Mouse (Mus musculus) left cerebral cortex, adult 11 months (tissue): ENCODE measurements at regions not wholly inside any gene's neighbourhood (a gene's known extent, or its start where the extent isn't known, plus 50 kb on each side); places are given as distances from the start of the nearest gene placed in this dataset.

Experiments used
- DNase-seq: peaks from one replicate; pipeline ENCODE4 v3.0.0; 2022; ENCODE audit warnings: low spot score

- no peak for DNase-seq
These were observed 160.0 kb upstream of the Gjb5 start for GRCm38 (mm10) chr4:127517978-127518377.

DNA sequence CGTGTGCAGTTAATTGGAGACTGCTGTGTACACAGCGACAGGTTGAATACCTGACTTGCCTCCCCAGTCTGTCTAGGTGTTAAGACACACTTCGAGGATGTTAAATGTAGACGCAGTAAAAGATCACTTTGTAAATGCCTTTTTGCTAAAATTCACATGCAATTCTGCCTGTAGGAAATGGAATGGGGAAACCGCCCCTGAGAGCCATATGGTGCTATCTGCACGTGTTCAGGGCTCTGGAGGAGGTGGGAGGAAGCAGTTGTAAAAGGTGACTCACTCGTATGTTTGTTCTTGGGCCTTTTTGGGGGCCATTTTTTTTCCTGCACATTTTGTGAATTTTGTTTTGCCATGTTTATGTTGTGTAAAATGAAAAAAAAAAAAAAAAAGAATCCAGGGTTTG is 159.6 kb upstream of the Gjb5 start:
- DNase-seq: peak; percentile 36

DNA sequence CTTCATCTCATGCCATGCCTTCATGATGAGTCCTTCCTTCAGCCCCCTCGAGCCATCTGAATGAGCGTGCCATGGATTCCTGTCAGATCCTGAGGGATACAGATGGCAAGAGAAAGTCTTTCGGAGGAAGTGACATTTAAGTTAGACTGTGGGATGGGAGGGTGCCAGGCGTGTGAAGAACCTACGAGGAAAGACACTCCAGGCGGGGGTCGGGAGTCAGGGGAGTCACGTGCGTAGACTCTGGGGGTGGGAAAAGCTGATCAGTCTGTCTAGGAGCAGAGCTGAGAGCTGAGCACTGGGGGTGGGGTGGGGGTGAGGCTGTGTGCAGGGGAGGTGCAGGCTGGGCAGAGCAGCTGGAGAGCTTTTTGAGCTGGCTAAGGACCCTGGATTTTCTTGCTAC is 152.0 kb upstream of the Gjb5 start:
- DNase-seq: peak; percentile 35

DNA sequence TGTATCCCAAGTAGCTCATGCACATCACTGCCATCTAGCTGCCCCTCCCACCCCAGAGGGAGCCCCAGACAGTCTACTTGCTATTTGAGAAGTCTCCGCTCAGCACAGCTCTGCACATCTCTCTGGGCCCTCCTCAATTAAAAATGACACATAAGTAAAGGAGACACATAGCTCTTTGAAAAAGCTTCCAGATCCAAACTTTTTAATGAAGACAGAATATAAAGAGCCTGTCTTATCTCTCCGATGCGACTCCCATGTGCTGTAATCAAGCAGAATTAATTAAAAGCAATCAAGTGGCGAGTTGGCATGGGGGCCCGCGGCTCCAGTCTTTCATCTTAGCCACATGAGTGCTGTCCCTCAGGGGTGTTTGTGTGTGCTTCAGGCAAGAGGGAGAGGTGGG is 144.6 kb upstream of the Gjb5 start:
- no peak for DNase-seq

DNA sequence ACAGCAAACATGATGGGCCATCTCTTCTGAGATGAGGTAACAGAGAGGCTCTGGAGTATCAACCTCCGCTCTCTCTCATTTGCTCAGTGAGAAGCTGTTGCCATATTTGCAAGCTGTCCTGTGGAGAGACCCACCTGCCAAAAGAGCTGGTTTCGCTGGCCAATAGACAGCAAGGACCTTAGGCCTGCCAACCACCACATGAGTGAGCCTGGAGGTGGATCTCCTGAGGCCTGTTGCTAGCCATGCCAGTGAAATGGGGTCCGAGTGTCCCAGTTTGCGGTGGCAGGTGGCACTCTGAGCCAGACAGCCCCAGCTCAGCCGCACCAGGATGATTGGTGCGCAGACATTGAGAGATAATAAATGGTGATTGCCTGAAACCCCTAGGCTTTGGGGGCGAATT is 143.9 kb upstream of the Gjb5 start:
- no peak for DNase-seq

DNA sequence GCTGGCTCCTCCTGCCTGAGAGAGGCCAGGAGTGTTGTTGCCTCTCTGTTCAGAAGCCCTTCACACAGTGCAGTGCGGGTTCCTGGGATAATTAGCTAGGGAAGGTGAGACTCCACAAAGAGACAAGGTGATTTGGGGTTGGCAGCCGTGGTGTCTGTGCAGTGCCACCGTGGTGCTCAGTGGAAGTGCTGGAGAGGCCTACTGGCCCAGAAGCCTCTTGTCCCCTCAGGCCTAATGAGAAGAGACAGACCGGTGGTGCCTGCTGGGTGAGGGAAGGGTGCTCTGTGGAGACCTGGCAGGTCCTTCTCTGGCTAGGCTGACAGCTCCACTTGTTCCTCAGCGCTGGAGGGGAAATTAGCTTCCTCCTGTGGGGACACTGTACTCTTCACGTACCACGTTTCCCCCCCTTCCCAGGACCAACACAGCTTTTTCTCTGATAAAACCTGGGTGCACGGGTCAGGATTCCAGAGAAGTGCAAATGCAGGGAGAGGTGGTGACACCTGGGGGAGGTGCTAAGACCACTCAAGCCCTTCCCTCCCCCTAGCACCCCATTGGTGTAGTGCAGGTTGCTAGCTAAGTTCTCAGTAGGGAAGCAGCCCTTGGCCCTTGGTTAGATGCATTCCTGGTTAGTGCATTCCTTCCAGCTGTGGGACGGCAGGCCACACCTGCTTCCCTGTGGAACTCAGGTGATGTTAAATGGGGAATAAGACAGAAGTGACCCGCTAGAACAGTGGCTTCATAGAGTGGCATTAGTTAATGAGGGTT is 129.2 kb upstream of the Gjb5 start:
- DNase-seq: no peak

GRCm38 (mm10) chr4:127485238-127485637 is 127.3 kb upstream of the Gjb5 start:
- no peak for DNase-seq

GRCm38 (mm10) chr4:127482461-127482860 is 124.5 kb upstream of the Gjb5 start:
- DNase-seq: no peak

DNA sequence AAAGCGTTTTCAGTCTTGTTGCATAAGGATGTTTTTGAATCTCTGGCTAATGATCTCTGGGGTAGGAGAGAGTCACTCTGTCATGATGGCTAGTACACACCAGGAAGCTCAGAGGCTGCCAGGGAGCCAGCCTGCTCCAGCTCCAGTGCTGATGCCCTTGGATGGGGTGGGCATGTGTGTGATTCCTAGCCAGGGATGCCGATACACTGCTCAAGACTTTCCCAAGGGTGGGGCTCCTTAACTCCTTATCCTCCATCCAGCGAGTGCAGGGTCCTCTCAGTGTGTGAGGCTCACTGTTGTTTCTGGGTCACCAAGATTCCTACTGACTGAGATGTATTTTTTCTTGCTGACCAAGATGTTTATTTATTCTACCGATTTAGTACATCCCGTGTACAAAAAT is 122.4 kb upstream of the Gjb5 start:
- no peak for DNase-seq

DNA sequence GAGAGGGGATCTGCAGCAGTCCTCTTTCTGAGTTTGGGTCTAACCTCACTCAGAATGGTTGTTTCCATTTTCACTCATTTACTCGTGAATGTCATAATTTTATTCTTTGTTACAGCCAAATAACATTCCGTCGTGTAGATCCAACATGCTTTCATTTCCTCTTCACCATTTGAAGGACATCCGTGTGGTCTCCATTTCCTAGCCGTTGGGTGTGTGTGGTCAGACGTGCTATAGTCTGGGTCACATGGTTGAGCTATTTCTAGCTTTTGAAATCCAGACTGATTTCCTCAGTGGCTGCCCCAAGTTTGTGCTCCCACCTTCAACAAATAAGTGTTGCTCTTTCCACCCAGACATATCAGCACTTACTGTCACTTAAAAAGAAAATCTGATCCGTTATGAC is 111.9 kb upstream of the Gjb5 start:
- DNase-seq: no peak

- no peak for DNase-seq
These were observed 96.6 kb upstream of the Gjb5 start for GRCm38 (mm10) chr4:127454511-127455119.

DNA sequence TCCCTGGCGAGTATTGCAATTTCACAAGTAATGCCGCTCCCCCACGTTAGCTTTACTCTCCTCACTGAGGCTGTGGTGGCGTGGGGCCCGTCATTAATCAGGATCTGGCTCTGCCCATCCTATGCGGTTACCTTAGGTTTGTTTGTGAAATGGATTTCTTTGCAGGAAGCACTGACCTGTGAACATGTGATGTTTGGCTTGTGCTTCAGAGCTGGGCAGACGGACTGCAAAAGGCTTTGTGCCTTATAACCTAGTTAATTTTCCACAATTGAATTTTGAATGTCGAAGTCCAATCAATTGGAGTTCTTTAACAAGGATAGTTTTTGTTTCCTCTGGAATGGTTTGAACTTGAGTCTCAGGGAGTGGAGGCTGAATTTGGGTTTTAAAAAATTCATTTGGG is 94.1 kb upstream of the Gjb5 start:
- DNase-seq: no peak

GRCm38 (mm10) chr4:127445300-127445699 is 87.3 kb upstream of the Gjb5 start:
- no peak for DNase-seq

- DNase-seq: no peak
These were observed 86.1 kb upstream of the Gjb5 start for GRCm38 (mm10) chr4:127444056-127444455.

- DNase-seq: no peak
These were observed 84.0 kb upstream of the Gjb5 start for GRCm38 (mm10) chr4:127442001-127442400.

- no peak for DNase-seq
These were observed 82.6 kb upstream of the Gjb5 start for GRCm38 (mm10) chr4:127440602-127441001.

- no peak for DNase-seq
These were observed 77.1 kb upstream of the Gjb5 start for GRCm38 (mm10) chr4:127435076-127435475.

GRCm38 (mm10) chr4:127430237-127430636 is 72.3 kb upstream of the Gjb5 start:
- DNase-seq: no peak

GRCm38 (mm10) chr4:127429748-127430147 is 71.8 kb upstream of the Gjb5 start:
- DNase-seq: no peak

DNA sequence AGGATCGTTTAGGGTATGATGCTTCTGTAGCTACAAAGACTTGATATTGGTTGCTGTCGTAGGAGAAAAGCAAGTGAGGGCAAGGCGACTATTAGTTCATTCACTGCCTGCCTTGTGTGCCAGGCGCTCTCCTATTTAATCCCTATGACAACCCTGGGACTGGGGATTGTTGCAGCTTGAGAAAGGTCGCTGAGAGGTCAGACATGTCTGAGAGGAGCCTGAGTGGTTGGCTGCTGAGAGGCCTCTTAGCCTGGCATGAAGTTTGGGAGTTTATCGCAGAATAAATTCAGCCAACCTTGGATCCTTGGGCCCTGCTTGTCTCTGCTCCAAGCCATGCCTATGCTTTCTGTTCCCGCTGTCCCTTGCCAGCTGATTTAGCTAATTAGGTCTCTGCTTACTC is 65.9 kb upstream of the Gjb5 start:
- DNase-seq: no peak

DNA sequence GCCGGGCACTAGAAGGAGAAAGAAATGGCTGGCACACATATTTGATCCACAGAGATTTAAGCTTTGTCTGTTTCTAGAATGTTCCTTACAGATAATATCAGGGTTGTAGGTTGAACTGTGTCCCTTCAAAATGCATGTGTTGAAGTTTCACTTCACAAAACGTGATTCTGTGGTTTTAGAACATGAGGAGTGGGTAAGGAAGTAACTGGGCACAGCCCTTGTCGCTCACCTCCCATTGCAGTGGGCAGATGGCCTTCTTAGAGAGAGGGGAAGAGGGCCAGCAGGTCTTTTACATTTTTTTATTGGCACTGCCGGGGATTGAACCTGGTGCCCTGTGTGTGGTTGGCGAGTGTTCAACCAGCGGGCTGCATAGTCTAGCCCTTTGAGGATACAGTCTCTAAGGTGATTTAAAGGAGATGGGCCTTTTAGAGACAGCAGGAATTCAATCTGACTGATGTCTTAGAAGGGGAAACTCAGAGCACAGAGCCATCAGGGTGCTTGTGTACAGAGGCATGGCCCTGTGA is 64.0 kb upstream of the Gjb5 start:
- no peak for DNase-seq

DNA sequence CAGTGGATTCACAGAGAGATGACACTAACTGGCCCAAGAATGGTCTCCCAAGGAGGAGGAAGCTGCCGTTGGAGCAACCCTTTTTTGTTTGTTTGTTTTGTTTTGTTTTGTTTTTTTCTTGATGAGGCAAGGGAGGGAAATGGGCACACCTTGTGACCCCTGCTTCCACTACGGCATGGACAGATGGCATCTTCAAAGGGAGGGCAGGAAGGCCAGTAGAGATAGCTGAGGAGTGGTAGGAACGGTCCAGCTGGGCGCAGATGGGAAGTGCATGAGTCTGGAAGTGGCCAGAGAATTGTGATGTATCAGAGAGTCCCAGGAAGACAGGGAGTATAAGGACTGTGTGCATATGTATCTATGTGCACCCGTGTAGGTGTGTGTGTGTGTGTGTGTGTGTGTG is 63.1 kb upstream of the Gjb5 start:
- no peak for DNase-seq

DNA sequence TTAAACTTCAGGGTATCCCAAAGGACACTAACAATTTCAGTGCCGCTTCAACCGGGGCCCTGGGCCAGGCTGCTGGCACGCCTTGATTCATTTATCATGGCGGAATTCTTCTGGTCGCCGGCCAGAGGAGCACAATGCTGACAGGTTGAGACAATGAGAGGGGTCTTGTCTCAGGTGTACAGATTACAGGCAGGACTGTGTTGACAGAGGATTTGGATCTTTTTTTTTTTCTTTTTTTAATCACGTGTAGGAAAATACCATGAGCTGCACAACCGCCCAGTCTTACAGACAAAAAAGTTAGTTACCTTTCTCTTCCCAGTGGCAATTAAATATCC is 61.8 kb upstream of the Gjb5 start:
- DNase-seq: no peak
